In the genomic region with DNA sequence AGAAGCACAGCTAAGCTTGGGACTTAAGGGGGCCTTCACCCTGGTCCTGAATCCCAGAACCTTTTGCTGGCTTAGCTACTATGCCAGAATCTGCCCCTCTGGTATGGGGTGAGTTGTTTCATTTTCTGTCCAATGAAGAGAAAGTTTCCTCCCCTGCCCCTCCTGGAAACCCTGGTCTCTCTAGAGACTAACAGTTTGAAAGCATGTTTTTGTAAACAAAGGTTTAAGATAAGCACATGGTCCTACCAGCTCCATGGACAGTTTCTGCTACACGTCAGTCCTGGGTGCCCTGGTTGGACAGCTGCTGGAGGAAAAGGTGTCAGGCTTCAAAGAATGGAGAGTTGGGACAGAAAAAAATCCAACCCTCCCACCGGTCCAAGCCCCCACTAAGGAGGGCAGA, we compare ENCODE assay signal across 10 mouse cellular contexts. TPM values are rescaled to one million over a fixed set of nuclear protein-coding genes. Genes with fewer than 3 reads are reported as not detected.
A peak's percentile ranks its signal among the peaks of the same experiment; 100 is the strongest.
DNase-seq lines count a peak whose midpoint lies in the region; ATAC-seq and TF ChIP-seq lines count a peak whose summit lies in the region.
"Had no signal": no experiment of that assay in that cellular context is flagged by ENCODE, and none has a peak within 500 bp of the region (broad histone marks: within the 10 kb centered on the region; RNA-seq: fewer than 3 reads in every experiment).

No protein-coding gene starts in this region.

- no peak for TF ChIP-seq CTCF in E14TG2a.4 (conservative IDR thresholded peaks at IDR 0.05; ENCODE audit: low read length)

- H3K27me3 ChIP-seq in heart, embryonic 12.5 days (replicated peaks), result no peaks in the 10 kb centered on the region
- no peaks in the 10 kb centered on the region for H3K27me3 ChIP-seq in E14TG2a.4 (ENCODE audit: insufficient read depth, low read length)
- H3K27me3 ChIP-seq in forebrain, embryonic 16.5 days (replicated peaks; ENCODE audit: control insufficient read depth, insufficient read depth, low read length), result no peaks in the 10 kb centered on the region

- peak overlapping the region; percentile 87 for H3K9ac ChIP-seq in heart, embryonic 12.5 days
- H3K9ac ChIP-seq in forebrain, embryonic 16.5 days (replicated peaks; ENCODE audit: low read depth, low read length), result no peak overlapping the region

- H3K27ac ChIP-seq in heart, embryonic 12.5 days (ENCODE audit: poor library complexity, severe bottlenecking), result peak overlapping the region; percentile 28
- H3K27ac ChIP-seq in forebrain, embryonic 16.5 days (ENCODE audit: low read length), result no peak overlapping the region
- H3K27ac ChIP-seq in macrophage, result no peak overlapping the region

- H3K4me1 ChIP-seq in heart, embryonic 12.5 days (replicated peaks), result peaks cover 22% of the 10 kb centered on the region
- H3K4me1 ChIP-seq in E14TG2a.4 (replicated peaks; ENCODE audit: low read depth, low read length), result peaks cover 34% of the 10 kb centered on the region
- peaks cover 19% of the 10 kb centered on the region for H3K4me1 ChIP-seq in forebrain, embryonic 16.5 days (replicated peaks; ENCODE audit: control insufficient read depth, insufficient read depth, low read length)

- no peaks in the 10 kb centered on the region for H3K9me3 ChIP-seq in heart, embryonic 12.5 days (replicated peaks)
- H3K9me3 ChIP-seq in E14TG2a.4 (ENCODE audit: low read length), result no peaks in the 10 kb centered on the region
- no peaks in the 10 kb centered on the region for H3K9me3 ChIP-seq in forebrain, embryonic 16.5 days (ENCODE audit: control insufficient read depth, low read length)

- intact Hi-C loops in gastrocnemius, postnatal 14 days (cut with DNase I; ENCODE audit: low total_unique reads), result no loop called here

- DNase-seq in heart, adult 8-10 months (ENCODE audit: low spot score), result no peak
- DNase-seq in frontal cortex, postnatal 10 days (ENCODE audit: low spot score in 2 of 2), result no peak
- DNase-seq in ovary, postnatal 10 days (ENCODE audit: low spot score), result no peak
- no peak for DNase-seq in gastrocnemius, postnatal 14 days
- DNase-seq: cerebellum, postnatal 10 days; retina, postnatal 1 day had no signal

- ATAC-seq in heart, embryonic 12.5 days (ENCODE audit: insufficient number of reproducible peaks, low FRiP score), result peak; percentile 59
- no peak for ATAC-seq in forebrain, embryonic 16.5 days

- H3K4me2 ChIP-seq in heart, embryonic 12.5 days, result peak overlapping the region; percentile 81
- H3K4me2 ChIP-seq in forebrain, embryonic 16.5 days (ENCODE audit: low read length), result peak overlapping the region; percentile 70

- H3K79me2 ChIP-seq in macrophage (ENCODE audit: inconsistent target), result peaks cover 14% of the 10 kb centered on the region; the same call in 1 of the 2 replicates

- peak overlapping the region; percentile 85 for H3K4me3 ChIP-seq in heart, embryonic 12.5 days
- H3K4me3 ChIP-seq in E14TG2a.4 (replicated peaks; ENCODE audit: low read length), result peak overlapping the region; percentile 90
- H3K4me3 ChIP-seq in forebrain, embryonic 16.5 days (replicated peaks; ENCODE audit: low read length), result no peak overlapping the region
- H3K4me3 ChIP-seq in macrophage (ENCODE audit: inconsistent target), result peak overlapping the region; percentile 88; the same call in 1 of the 2 replicates

- H3K36me3 ChIP-seq in heart, embryonic 12.5 days, result peaks cover 37% of the 10 kb centered on the region
- H3K36me3 ChIP-seq in E14TG2a.4 (ENCODE audit: insufficient read depth, low read length), result peaks cover 37% of the 10 kb centered on the region
- H3K36me3 ChIP-seq in forebrain, embryonic 16.5 days (ENCODE audit: control insufficient read depth, insufficient read depth), result peaks cover 12% of the 10 kb centered on the region
- peaks cover 20% of the 10 kb centered on the region for H3K36me3 ChIP-seq in macrophage (ENCODE audit: inconsistent target)

- 24% methylated on average over 2 of the region's 2 CpGs for WGBS in heart, embryonic 12.5 days
- 80% methylated on average over 2 of the region's 2 CpGs for WGBS in forebrain, embryonic 16.5 days
- 65% methylated on average over 2 of the region's 2 CpGs for WGBS in macrophage (ENCODE audit: missing documents)

RNA-seq across cellular contexts. Expression of a gene that starts 1.4 kb away (rescaled TPM):
- polyA plus RNA-seq in heart, embryonic 12.5 days (2016; fragmentation: Nextera tagmentation; extraction: Ambion mirVana), result 26.7 and 29.3 TPM in 2 replicates
- 10 to 100 TPM in 2 of 4 experiments, 1 to 10 TPM in 2; 7.7 to 13.9 (median 10.2) TPM for total RNA-seq in heart, adult 8-10 months (2022)
- 27.2 and 32.7 TPM in 2 replicates for polyA plus RNA-seq in forebrain, embryonic 16.5 days (2015; fragmentation: Nextera tagmentation; extraction: Ambion mirVana)
- 10 to 100 TPM; 15.5 to 87.6 (median 43.1) TPM for total RNA-seq in macrophage (2018; cell fraction: chromatin; rRNA removed)
- total RNA-seq in macrophage (2018; cell fraction: cytosol; rRNA removed), result 1 to 10 TPM; 3.5 to 9.6 (median 6.0) TPM
- 10 to 100 TPM; 11.0 to 67.7 (median 28.4) TPM for total RNA-seq in macrophage (2018; cell fraction: nucleus; rRNA removed)
- polyA plus RNA-seq in macrophage (2018), result 7.3 to 11.6 TPM (median 9.2 TPM) in 3 replicates
- total RNA-seq in gastrocnemius, postnatal 14 days (2021), result 1 to 10 TPM; 4.0 to 5.7 TPM

RNA-seq across cellular contexts. Expression of a gene that starts 1.4 kb away (rescaled TPM):
- polyA plus RNA-seq in heart, embryonic 12.5 days (2016; fragmentation: Nextera tagmentation; extraction: Ambion mirVana), result 33.6 and 35.4 TPM in 2 replicates
- total RNA-seq in heart, adult 8-10 months (2022), result 10 to 100 TPM; 67.6 to 77.9 (median 71.6) TPM
- 46.4 and 48.8 TPM in 2 replicates for polyA plus RNA-seq in forebrain, embryonic 16.5 days (2015; fragmentation: Nextera tagmentation; extraction: Ambion mirVana)
- 100 to 1,000 TPM in 1 of 26 experiments, 10 to 100 TPM in 25; 33.1 to 101 (median 49.1) TPM for total RNA-seq in macrophage (2018; cell fraction: chromatin; rRNA removed)
- 10 to 100 TPM; 13.7 to 24.7 (median 19.8) TPM for total RNA-seq in macrophage (2018; cell fraction: cytosol; rRNA removed)
- total RNA-seq in macrophage (2018; cell fraction: nucleus; rRNA removed), result 10 to 100 TPM; 27.1 to 76.2 (median 43.3) TPM
- polyA plus RNA-seq in macrophage (2018), result 9.0 to 21.6 TPM (median 10.2 TPM) in 3 replicates
- total RNA-seq in gastrocnemius, postnatal 14 days (2021), result 10 to 100 TPM; 58.2 to 61.7 TPM

RNA-seq across cellular contexts. Expression of a gene that starts 10.4 kb away (rescaled TPM):
- polyA plus RNA-seq in heart, embryonic 12.5 days (2016; fragmentation: Nextera tagmentation; extraction: Ambion mirVana), result 16.6 TPM in 2 replicates
- 10 to 100 TPM; 24.7 to 34.9 (median 28.8) TPM for total RNA-seq in heart, adult 8-10 months (2022)
- polyA plus RNA-seq in forebrain, embryonic 16.5 days (2015; fragmentation: Nextera tagmentation; extraction: Ambion mirVana), result 44.0 and 51.9 TPM in 2 replicates
- 10 to 100 TPM in 3 of 26 experiments, 1 to 10 TPM in 22, under 1 TPM in 1; 0.92 to 12.4 (median 4.6) TPM for total RNA-seq in macrophage (2018; cell fraction: chromatin; rRNA removed)
- total RNA-seq in macrophage (2018; cell fraction: cytosol; rRNA removed), result 1 to 10 TPM; 2.3 to 8.4 (median 5.3) TPM
- 10 to 100 TPM in 3 of 26 experiments, 1 to 10 TPM in 23; 1.7 to 14.5 (median 4.0) TPM for total RNA-seq in macrophage (2018; cell fraction: nucleus; rRNA removed)
- 5.1 to 12.7 TPM (median 6.4 TPM) in 3 replicates for polyA plus RNA-seq in macrophage (2018)
- total RNA-seq in gastrocnemius, postnatal 14 days (2021), result 10 to 100 TPM; 25.2 to 26.4 TPM

RNA-seq across cellular contexts. Expression of a gene that starts 20.0 kb away (rescaled TPM):
- 9.6 and 11.1 TPM in 2 replicates for polyA plus RNA-seq in heart, embryonic 12.5 days (2016; fragmentation: Nextera tagmentation; extraction: Ambion mirVana)
- 1 to 10 TPM; 1.1 to 4.1 (median 2.3) TPM for total RNA-seq in heart, adult 8-10 months (2022)
- 20.7 and 22.0 TPM in 2 replicates for polyA plus RNA-seq in forebrain, embryonic 16.5 days (2015; fragmentation: Nextera tagmentation; extraction: Ambion mirVana)
- total RNA-seq in macrophage (2018; cell fraction: chromatin; rRNA removed), result 100 to 1,000 TPM in 24 of 26 experiments, 10 to 100 TPM in 2; 78.5 to 191 (median 120) TPM
- 10 to 100 TPM in 16 of 26 experiments, 1 to 10 TPM in 10; 6.4 to 16.9 (median 11.9) TPM for total RNA-seq in macrophage (2018; cell fraction: cytosol; rRNA removed)
- total RNA-seq in macrophage (2018; cell fraction: nucleus; rRNA removed), result 10 to 100 TPM; 31.2 to 99.4 (median 64.4) TPM
- polyA plus RNA-seq in macrophage (2018), result 9.8 to 15.2 TPM (median 13.2 TPM) in 3 replicates
- total RNA-seq in gastrocnemius, postnatal 14 days (2021), result 1 to 10 TPM; 4.5 to 4.8 TPM

RNA-seq across cellular contexts. Expression of a gene that starts 20.1 kb away (rescaled TPM):
- 78.0 and 83.1 TPM in 2 replicates for polyA plus RNA-seq in heart, embryonic 12.5 days (2016; fragmentation: Nextera tagmentation; extraction: Ambion mirVana)
- 10 to 100 TPM; 29.3 to 44.0 (median 36.4) TPM for total RNA-seq in heart, adult 8-10 months (2022)
- polyA plus RNA-seq in forebrain, embryonic 16.5 days (2015; fragmentation: Nextera tagmentation; extraction: Ambion mirVana), result 130 and 151 TPM in 2 replicates
- total RNA-seq in macrophage (2018; cell fraction: chromatin; rRNA removed), result 100 to 1,000 TPM in 20 of 26 experiments, 10 to 100 TPM in 6; 62.9 to 184 (median 120) TPM
- 10 to 100 TPM; 24.8 to 46.0 (median 35.5) TPM for total RNA-seq in macrophage (2018; cell fraction: cytosol; rRNA removed)
- 100 to 1,000 TPM in 10 of 26 experiments, 10 to 100 TPM in 16; 54.9 to 138 (median 91.8) TPM for total RNA-seq in macrophage (2018; cell fraction: nucleus; rRNA removed)
- polyA plus RNA-seq in macrophage (2018), result 31.1 to 48.8 TPM (median 46.3 TPM) in 3 replicates
- total RNA-seq in gastrocnemius, postnatal 14 days (2021), result 10 to 100 TPM; 27.2 to 28.2 TPM
